Mouse (Mus musculus) natural killer cell, adult 2 months (primary cell): ENCODE measurements at regions not wholly inside any gene's neighbourhood (a gene's known extent, or its start where the extent isn't known, plus 50 kb on each side); places are given as distances from the start of the nearest gene placed in this dataset.

Experiments
- DNase-seq, 2 experiments: peaks; one replicate each; pipeline ENCODE4 v3.0.0; 2022; ENCODE audit warnings: low spot score in 2 of 2

DNA sequence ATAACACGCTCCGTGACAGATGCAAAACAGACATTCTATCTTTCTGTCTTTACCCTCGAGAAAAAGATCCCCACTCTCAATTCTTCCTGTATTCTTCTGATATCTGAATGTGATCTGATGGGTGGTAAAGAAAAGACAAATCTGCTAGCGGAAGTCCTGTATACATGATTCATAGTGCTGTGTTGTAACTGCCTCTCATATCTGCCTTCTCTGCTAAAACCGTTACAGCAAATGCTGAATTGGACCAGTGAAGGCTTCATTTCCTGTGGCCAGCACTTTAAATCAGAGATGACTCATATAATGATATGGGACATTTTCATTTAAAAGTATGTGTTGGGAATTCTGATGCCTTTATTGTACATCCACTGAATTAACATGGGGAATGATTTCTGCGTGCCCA lies 186.0 kb upstream of the Gm11114 start:
- no peak for DNase-seq

DNA sequence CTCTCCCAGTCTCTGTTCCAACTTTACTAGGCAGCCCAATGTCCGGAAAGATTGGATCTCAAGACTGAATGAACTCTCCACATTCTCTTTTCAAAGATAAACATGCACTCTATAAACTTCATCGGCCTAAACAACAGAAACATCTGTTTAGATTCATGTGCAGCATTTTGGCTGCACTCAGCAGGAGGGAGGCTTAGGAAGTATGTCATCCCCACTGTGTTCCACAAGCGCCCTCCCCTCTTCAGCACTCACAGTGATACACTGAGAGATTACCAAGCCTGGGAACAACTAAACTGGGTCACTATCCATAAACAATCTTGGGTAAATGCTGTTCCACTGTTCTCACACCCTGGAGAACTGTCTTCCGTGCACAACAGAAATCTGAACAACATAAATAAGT lies 185.5 kb upstream of the Gm11114 start:
- no peak for DNase-seq

DNA sequence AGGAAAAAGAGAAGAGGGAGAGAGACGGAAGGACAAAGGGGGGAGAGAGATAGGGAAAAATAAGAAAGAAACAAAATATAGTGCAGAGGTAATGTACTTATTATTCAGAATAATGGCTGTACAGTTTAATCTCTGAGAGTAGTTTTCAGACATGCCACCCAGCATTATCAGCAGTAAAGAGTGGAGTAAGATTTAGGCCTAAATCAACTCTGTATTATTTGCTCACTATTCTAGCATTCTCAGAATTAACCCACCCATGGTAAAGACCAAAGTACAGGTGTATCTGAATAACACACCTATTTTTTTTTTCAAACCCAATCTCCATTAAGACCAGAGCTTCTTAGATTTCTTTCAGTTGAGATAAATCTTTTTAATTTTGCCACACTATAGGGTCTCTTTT lies 177.7 kb upstream of the Gm11114 start:
- DNase-seq: no peak

DNA sequence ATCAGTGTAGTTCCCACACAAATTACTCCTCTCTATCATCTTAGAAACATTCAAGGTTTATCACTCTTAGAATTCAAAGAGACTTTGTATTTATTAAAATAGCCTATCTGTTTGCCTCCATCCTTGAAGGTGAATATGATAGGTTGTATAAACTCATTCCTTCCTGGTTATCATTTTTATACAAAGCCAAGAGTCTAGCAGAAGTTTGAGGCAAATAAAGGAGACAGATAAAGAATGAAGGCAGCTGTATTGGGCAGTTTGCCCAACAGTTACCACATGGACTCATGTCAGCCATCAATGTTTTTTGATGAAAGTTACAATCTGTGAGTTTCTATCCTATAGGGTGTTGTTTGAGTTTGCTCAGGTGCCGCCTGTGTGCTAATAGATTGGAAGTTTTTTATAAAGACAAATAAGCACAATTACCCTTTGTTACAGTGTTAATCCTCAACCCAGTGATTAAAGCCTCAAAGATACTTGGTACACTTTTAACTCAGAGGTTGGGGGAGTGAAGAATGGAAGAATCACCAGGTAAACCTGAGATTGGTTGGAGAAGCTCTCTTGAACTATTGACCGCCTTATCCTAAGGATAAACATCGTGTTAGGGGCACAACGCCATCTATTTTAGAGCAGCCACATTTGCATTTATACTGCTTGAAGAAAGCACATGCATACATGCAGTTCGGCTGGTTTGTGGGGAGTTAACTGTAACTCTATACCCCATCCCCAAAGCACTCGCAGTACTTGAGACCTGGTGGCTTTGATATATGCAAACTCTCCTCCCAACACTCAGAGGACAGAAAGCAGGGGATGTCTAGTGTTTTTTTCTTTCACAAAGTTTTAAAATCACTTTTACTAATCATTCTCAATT lies 175.6 kb upstream of the Gm11114 start:
- no peak for DNase-seq

DNA sequence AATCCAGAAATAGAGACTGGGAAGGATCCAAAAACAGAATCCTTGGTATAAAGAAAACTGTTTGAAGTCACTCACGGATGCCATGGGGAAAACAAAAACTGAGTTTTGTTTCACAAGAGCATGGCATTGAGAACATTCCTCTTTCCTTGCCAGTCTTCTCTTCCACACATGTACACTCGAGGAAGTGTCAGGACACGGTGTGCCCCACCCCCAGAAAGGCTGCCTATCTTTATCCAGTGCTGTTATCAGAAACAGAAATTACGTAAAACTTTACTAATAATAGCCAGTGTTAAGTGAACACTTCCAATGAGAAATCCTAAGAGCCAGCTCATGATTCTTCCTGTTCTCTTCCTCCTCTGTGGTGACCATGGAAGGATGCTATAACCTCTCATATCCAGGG lies 172.7 kb upstream of the Gm11114 start:
- DNase-seq: no peak

DNA sequence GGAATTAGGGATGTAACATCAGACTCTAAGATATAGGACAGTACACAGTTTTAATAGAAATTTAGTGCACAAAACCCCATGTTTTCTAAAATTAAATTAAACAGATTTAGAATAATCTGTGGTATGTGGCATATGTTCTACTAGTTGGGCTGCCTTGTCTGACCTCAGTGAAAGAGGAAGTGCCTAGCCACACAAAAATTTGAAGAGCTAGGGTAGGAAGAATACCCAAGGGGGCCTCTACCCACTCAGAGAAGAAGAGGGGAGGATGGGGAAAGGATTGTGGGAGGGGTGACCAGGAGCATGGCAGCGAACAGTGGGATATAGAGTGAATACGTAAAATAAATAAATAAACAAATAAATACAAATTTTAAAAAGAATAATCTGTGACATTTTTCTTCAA lies 168.2 kb upstream of the Gm11114 start:
- DNase-seq: no peak

DNA sequence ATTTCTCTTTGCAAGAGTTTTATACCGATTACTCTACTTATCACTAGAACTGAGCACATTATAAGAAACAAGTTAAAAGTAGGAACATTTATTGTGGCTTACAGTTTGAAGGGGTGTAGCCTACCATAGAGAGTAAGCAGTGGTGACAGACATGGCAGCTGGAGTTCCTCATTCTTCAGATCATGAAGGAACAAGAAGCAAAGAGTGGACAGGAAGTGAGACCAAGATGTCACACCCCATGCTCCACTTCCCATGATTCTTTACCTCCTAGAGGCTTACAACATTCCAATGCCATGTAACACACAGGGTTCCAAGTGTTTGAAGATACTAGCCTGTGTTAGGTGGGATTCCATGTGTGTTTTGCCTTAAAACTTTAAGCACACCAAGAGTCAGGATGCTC lies 146.9 kb upstream of the Gm11114 start:
- DNase-seq: no peak

DNA sequence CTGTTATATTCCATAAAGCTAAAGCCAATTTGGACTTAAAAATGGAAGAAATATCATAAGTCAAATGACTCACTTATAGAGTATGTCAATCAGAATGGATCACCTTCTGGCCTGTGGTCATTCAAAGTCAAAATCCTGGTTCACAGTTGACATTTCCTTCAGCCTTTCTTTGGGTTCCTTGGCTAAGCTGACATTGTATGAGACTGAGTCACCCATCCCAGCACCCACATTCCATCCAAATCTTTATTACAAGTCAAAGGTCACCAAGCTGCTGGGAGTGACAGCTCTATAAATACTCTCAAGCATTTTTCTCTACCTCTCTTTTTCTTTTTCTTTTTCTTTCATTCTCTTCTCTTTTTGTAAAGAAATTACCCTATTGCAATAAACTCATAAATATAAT lies 145.3 kb upstream of the Gm11114 start:
- DNase-seq: no peak

DNA sequence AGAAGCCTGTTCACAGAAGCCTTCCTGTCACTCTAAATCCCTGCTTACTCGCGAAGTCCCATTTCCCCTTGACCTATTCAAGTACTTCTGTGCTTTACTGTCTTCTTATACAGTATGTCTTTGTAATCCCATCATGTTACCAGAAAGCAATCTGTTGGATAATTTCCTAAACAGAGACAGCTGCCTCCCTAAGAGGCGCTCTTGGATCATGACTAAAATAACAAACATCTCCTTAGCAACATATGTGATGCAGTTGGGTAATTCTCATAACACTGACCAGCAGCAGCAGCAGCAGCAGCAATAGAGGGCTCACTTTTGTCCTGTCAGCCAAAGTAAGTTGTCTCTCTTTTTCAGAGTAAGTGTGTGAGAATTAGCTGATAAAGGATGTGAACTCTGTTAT lies 138.1 kb upstream of the Gm11114 start:
- no peak for DNase-seq

DNA sequence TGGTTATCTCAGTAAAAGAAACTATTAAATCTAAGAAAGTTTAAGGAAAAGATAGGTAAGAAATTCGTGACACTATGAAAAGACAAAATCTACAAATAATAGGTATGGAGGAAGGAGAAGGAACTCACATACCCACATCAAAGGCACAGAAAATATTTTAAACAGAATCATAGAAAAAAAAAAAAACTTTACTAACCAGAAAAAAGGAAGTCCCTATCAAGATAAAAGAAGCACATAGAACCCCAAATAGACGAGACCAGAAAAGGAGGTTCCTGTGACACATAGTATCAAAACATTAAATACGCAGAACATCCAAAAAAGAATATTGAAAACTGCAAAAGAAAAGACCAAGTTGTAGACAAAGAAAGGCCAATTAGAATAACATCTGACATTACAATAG lies 111.4 kb upstream of the Gm11114 start:
- DNase-seq: no peak

DNA sequence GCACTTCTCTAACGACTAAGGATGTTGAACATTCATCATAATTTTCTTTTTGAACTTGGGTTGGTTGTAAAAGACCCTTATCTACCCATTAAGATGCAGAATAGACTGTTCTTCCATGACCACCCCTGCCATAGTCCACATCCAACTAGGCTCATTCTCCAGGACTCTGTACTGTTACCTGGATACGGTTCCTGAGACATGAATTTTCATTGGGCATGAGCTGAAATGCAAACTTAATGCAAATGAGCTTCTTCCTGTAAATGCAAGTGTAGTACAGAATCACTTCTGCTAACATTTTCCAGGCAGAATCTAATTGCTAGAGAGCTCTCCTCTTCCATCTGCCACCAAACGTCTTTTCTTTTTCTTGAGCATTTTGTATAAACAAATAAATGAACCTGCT lies 87.7 kb upstream of the Gm11114 start:
- no peak for DNase-seq
